Mouse (Mus musculus): ENCODE measurements at regions not wholly inside any gene's neighbourhood (a gene's known extent, or its start where the extent isn't known, plus 50 kb on each side); places are given as distances from the start of the nearest gene placed in this dataset.

GRCm38 (mm10) chr1:185842481-185842880 lies 274.6 kb downstream of the Lyplal1 start:
- Histone ChIP-seq H3K4me1 (ENCODE audit: control insufficient read depth, insufficient read depth, low read length) (no peaks in the 10 kb centered on the region), H3K4me3 (replicated peaks; ENCODE audit: extremely low read depth, low read depth, low read length) (no peak overlapping the region)
- no peak for TF ChIP-seq POLR2A (IDR thresholded peaks at IDR 0.05; ENCODE audit: borderline replicate concordance, extremely low read depth, low read depth, low read length)
- no peak for TF ChIP-seq CTCF (IDR thresholded peaks at IDR 0.05; ENCODE audit: insufficient read depth, low read length)
- WGBS, result 87% methylated on average over 12 of the region's 12 CpGs
- no peak for DNase-seq

GRCm38 (mm10) chr1:185847161-185847560 lies 269.9 kb downstream of the Lyplal1 start:
- Histone ChIP-seq H3K4me3 (replicated peaks; ENCODE audit: extremely low read depth, low read depth, low read length) (no peak overlapping the region), H3K4me1 (ENCODE audit: control insufficient read depth, insufficient read depth, low read length) (no peaks in the 10 kb centered on the region)
- DNase-seq, result no peak
- TF ChIP-seq POLR2A (IDR thresholded peaks at IDR 0.05; ENCODE audit: borderline replicate concordance, extremely low read depth, low read depth, low read length) (no peak), CTCF (IDR thresholded peaks at IDR 0.05; ENCODE audit: insufficient read depth, low read length) (no peak)
- WGBS, result 93% methylated on average over 6 of the region's 6 CpGs

GRCm38 (mm10) chr1:185850590-185850989 lies 266.5 kb downstream of the Lyplal1 start:
- H3K4me1 ChIP-seq (ENCODE audit: control insufficient read depth, insufficient read depth, low read length), result no peaks in the 10 kb centered on the region
- DNase-seq, result no peak
- no peak overlapping the region for H3K4me3 ChIP-seq (replicated peaks; ENCODE audit: extremely low read depth, low read depth, low read length)
- TF ChIP-seq CTCF (IDR thresholded peaks at IDR 0.05; ENCODE audit: insufficient read depth, low read length), result no peak
- TF ChIP-seq POLR2A (IDR thresholded peaks at IDR 0.05; ENCODE audit: borderline replicate concordance, extremely low read depth, low read depth, low read length), result no peak

- TF ChIP-seq POLR2A (IDR thresholded peaks at IDR 0.05; ENCODE audit: borderline replicate concordance, extremely low read depth, low read depth, low read length) (no peak), CTCF (IDR thresholded peaks at IDR 0.05; ENCODE audit: insufficient read depth, low read length) (no peak)
- WGBS, result 76% methylated on average over 5 of the region's 5 CpGs
- Histone ChIP-seq H3K4me3 (replicated peaks; ENCODE audit: extremely low read depth, low read depth, low read length) (no peak overlapping the region), H3K4me1 (ENCODE audit: control insufficient read depth, insufficient read depth, low read length) (no peaks in the 10 kb centered on the region)
- DNase-seq, result no peak
These were observed 265.7 kb downstream of the Lyplal1 start for GRCm38 (mm10) chr1:185851262-185851893.

- H3K4me3 ChIP-seq (replicated peaks; ENCODE audit: extremely low read depth, low read depth, low read length), result no peak overlapping the region
- 76% methylated on average over 4 of the region's 4 CpGs for WGBS
These were observed 255.4 kb downstream of the Lyplal1 start for GRCm38 (mm10) chr1:185861692-185862091.

GRCm38 (mm10) chr1:185865945-185866344 lies 251.2 kb downstream of the Lyplal1 start:
- DNase-seq, result no peak
- WGBS, result 90% methylated on average over 11 of the region's 11 CpGs
- TF ChIP-seq POLR2A (IDR thresholded peaks at IDR 0.05; ENCODE audit: borderline replicate concordance, extremely low read depth, low read depth, low read length) (no peak), CTCF (IDR thresholded peaks at IDR 0.05; ENCODE audit: insufficient read depth, low read length) (no peak)
- Histone ChIP-seq H3K4me1 (ENCODE audit: control insufficient read depth, insufficient read depth, low read length) (no peaks in the 10 kb centered on the region), H3K4me3 (replicated peaks; ENCODE audit: extremely low read depth, low read depth, low read length) (no peak overlapping the region)

More at GRCm38 (mm10) chr1:185861692-185862091, 255.4 kb downstream of the Lyplal1 start:
- no peak for TF ChIP-seq CTCF (IDR thresholded peaks at IDR 0.05; ENCODE audit: insufficient read depth, low read length)
- no peak for TF ChIP-seq POLR2A (IDR thresholded peaks at IDR 0.05; ENCODE audit: borderline replicate concordance, extremely low read depth, low read depth, low read length)
- DNase-seq, result no peak
- H3K4me1 ChIP-seq (ENCODE audit: control insufficient read depth, insufficient read depth, low read length), result no peaks in the 10 kb centered on the region

GRCm38 (mm10) chr1:185866612-185867011 lies 250.5 kb downstream of the Lyplal1 start:
- 66% methylated on average over 6 of the region's 6 CpGs for WGBS
- H3K4me3 ChIP-seq (replicated peaks; ENCODE audit: extremely low read depth, low read depth, low read length), result no peak overlapping the region
- H3K4me1 ChIP-seq (ENCODE audit: control insufficient read depth, insufficient read depth, low read length), result no peaks in the 10 kb centered on the region
- TF ChIP-seq CTCF (IDR thresholded peaks at IDR 0.05; ENCODE audit: insufficient read depth, low read length) (no peak), POLR2A (IDR thresholded peaks at IDR 0.05; ENCODE audit: borderline replicate concordance, extremely low read depth, low read depth, low read length) (no peak)
- DNase-seq, result no peak

GRCm38 (mm10) chr1:185867018-185867417 lies 250.1 kb downstream of the Lyplal1 start:
- no peaks in the 10 kb centered on the region for H3K4me1 ChIP-seq (ENCODE audit: control insufficient read depth, insufficient read depth, low read length)
- TF ChIP-seq POLR2A (IDR thresholded peaks at IDR 0.05; ENCODE audit: borderline replicate concordance, extremely low read depth, low read depth, low read length), result no peak
- no peak for TF ChIP-seq CTCF (IDR thresholded peaks at IDR 0.05; ENCODE audit: insufficient read depth, low read length)
- no peak overlapping the region for H3K4me3 ChIP-seq (replicated peaks; ENCODE audit: extremely low read depth, low read depth, low read length)
- 53% methylated on average over 4 of the region's 4 CpGs for WGBS
- DNase-seq, result no peak

- WGBS, result 82% methylated on average over 4 of the region's 4 CpGs
- DNase-seq, result no peak
These were observed 248.4 kb downstream of the Lyplal1 start for GRCm38 (mm10) chr1:185868721-185869120.

GRCm38 (mm10) chr1:185887031-185887430 lies 230.1 kb downstream of the Lyplal1 start:
- Histone ChIP-seq H3K4me1 (ENCODE audit: control insufficient read depth, insufficient read depth, low read length) (no peaks in the 10 kb centered on the region), H3K4me3 (replicated peaks; ENCODE audit: extremely low read depth, low read depth, low read length) (no peak overlapping the region)
- 97% methylated on average over 1 of the region's 1 CpGs for WGBS
- no peak for DNase-seq
- no peak for TF ChIP-seq CTCF (IDR thresholded peaks at IDR 0.05; ENCODE audit: insufficient read depth, low read length)
- no peak for TF ChIP-seq POLR2A (IDR thresholded peaks at IDR 0.05; ENCODE audit: borderline replicate concordance, extremely low read depth, low read depth, low read length)

More at GRCm38 (mm10) chr1:185868721-185869120, 248.4 kb downstream of the Lyplal1 start:
- Histone ChIP-seq H3K4me1 (ENCODE audit: control insufficient read depth, insufficient read depth, low read length) (no peaks in the 10 kb centered on the region), H3K4me3 (replicated peaks; ENCODE audit: extremely low read depth, low read depth, low read length) (no peak overlapping the region)
- TF ChIP-seq POLR2A (IDR thresholded peaks at IDR 0.05; ENCODE audit: borderline replicate concordance, extremely low read depth, low read depth, low read length), result no peak
